Mouse (Mus musculus) 3134 (cell line): ENCODE data around the gene Gm21663.
"Not testable (repeated sequence)": the region's sequence is repeated elsewhere in the genome, so short reads cannot be mapped to it uniquely, and the experiment has no call there.

Experiments used
- DNase-seq: peaks from one replicate; pipeline ENCODE4 v3.0.0-alpha.2; 2011; ENCODE audit warnings: low spot score; ENCODE audit not compliant: insufficient read length; ENCODE audit errors: extremely low read depth

Gm21663 gene

DNA sequence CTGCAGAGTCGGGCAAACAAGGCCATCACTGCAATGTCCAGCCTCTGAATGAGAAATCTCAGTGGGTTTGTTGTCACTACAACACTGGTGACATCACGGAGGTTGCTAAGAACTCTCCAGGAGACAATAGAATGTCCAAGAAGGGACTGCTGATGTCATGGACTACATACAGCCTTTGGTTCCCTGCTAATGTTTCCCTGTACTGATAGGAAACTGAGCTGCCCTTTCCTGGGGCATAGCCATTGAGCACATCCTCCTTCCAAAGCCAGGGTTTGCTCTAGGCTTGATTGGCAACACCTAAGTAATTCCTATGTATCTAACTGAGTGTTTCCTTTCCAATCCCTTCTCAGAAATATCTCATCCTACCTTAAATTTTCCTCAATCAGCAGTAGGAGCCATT lies at the start of gene Gm21663:
Gene Gm21663 (minus strand): TSS at position 101 of the 400 bp plus-strand sequence.
- not testable (repeated sequence) for DNase-seq

DNA sequence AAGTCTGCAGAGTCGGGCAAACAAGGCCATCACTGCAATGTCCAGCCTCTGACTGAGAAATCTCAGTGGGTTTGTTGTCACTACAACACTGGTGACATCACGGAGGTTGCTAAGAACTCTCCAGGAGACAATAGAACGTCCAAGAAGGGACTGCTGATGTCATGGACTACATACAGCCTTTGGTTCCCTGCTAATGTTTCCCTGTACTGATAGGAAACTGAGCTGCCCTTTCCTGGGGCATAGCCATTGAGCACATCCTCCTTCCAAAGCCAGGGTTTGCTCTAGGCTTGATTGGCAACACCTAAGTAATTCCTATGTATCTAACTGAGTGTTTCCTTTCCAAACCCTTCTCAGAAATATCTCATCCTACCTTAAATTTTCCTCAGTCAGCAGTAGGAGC lies 46.4 kb upstream of the Gm21663 start, which contains the start of gene Gm21698:
Gene Gm21698 (minus strand): TSS at position 101 of the 400 bp plus-strand sequence.
- DNase-seq, result not testable (repeated sequence)

DNA sequence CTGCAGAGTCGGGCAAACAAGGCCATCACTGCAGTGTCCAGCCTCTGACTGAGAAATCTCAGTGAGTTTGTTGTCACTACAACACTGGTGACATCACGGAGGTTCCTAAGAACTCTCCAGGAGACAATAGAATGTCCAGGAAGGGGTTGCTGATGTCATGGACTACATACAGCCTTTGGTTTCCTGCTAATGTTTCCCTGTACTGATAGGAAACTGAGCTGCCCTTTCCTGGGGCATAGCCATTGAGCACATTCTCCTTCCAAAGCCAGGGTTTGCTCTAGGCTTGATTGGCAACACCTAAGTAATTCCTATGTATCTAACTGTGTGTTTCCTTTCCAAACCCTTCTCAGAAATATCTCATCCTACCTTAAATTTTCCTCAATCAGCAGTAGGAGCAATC lies 30.4 kb upstream of the Gm21663 start, which contains the start of gene Gm21680:
Gene Gm21680 (minus strand): TSS at position 101 of the 400 bp plus-strand sequence.
- DNase-seq, result not testable (repeated sequence)

DNA sequence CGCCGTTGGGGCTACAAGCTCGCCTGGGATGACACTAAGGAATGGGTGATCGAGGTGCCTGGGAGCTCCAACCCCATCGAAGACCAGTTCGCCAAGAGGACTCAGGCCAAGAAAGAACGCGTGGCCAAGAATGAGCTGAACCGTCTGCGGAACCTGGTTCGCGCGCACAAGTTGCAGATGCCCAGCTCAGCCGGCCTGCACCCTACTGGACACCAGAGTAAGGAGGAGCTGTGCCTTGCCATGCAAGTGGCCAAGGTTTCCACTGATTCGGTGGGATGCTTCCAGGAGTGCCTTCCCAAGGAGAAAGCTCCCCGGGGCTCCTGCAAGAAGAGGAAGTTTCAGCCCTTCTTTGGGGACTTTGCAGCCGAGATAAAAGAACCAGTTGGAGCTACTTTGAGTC lies 14.9 kb upstream of the Gm21663 start:
- not testable (repeated sequence) for DNase-seq

DNA sequence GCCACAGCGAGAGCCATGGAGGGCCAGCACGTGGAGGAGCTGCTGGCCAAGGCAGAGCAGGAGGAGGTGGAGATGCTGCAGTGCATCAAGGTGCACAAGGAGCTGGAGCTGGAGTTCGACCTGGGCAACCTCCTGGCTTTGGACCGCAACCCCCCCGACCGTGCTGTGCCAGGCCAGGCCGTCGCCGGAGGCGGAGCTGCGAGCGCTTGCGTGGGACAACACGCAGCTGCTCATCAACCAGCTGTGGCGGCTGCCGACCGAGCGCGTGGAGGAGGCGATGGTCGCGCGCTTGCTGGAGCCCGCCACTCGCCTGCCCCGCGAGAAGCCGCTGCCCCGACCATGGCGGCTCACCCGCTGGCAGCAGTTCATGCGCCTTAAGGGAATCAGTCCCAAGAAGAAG lies 14.4 kb upstream of the Gm21663 start:
- not testable (repeated sequence) for DNase-seq

DNA sequence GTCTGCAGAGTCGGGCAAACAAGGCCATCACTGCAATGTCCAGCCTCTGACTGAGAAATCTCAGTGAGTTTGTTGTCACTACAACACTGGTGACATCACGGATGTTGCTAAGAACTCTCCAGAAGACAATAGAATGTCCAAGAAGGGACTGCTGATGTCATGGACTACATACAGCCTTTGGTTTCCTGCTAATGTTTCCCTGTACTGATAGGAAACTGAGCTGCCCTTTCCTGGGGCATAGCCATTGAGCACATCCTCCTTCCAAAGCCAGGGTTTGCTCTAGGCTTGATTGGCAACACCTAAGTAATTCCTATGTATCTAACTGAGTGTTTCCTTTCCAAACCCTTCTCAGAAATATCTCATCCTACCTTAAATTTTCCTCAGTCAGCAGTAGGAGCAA lies 12.1 kb upstream of the Gm21663 start, which contains the start of gene Gm21671:
Gene Gm21671 (minus strand): TSS at position 101 of the 400 bp plus-strand sequence.
- not testable (repeated sequence) for DNase-seq

DNA sequence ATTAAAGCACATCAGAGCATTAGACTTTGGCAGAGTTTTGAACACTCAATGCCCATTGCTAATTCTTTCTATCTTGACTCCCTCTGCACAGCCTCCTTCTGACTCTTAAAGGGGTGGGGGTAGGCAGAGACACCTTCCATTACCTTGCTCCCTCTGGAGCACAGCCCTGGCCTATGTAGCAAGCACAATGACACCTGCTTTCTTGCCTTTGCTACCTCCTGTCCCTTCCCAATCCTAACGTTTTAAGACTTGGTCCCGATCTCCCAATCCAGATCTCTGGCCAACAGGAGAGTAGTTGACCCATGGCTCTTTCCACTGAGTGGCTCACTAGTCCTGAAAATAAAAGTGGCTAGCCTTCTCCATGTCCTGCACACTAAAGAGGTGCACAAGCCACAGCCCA lies 3.2 kb upstream of the Gm21663 start:
- DNase-seq, result not testable (repeated sequence)

DNA sequence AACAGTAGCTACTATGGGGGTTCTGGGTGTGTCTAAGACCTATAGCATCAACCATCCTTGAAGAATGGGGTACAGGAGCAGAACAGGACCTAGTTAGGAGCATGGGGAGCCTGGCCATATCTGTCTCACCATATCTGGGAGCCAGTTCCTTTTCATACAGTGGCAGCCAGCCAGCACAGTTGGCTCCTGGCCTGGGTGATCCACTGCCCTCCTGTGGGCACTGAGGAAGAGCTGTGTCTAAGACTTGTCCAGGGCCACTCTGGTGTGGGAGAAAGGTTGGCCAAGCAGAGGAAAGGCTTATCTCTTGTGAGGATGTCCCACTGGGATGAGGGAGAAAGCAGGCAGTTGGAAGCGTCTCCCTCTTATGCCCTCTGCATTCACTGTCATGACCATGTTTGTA lies 50.9 kb downstream of the Gm21663 start:
- no peak for DNase-seq

DNA sequence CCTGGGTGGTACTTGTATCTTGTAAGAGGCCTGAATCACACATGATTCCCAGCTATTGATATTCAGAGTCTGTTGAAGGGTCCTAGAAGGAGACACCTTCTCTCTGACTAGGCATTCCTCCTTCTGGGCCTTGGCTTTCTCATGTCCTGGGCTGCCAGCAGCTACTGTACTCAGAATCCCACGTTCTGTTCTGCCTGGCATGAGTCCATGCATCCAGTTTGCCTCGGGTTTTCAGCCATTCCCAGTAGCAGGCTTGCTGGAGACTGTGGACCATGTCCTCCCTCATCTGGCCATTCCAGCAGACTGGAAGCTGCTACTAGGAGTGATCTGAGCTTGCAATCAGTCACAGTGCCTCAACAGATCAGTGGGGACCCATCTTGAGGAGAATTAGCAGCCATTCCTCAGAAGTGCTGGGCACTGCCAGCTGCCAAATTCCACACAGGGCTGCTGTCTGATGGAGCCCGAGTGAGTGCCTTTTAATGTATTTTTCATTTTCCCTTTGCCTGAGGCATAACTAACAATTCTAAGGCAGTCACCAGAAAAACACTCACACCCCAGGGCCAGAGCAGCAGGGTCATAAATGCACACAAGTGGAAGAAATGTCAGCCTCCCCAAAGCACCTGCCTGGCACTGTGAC lies 52.3 kb downstream of the Gm21663 start:
- no peak for DNase-seq

DNA sequence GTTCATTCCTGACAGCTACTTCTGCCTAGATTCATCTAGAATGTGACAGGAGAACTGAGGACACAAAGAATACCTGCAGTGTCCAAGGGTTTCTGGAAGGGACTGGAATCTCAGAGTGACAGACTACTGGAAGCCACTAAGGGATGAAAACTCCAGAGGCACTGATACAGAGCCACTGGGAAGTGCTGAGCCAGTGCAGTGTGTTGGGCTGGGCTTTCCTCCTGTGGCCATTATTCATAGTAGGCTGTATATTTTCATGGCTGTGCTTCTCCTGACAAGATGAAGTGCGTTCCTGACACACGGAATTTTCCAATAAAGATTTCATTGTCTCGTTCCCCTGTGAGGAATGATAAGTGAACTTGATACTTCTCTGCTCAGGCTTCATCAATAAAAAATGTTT lies 55.5 kb downstream of the Gm21663 start:
- DNase-seq, result no peak
